ENCODE assay signal across 8 mouse cellular contexts in genomic region chr19:29047334-29048170, GRCm38 (mm10). TPM values are rescaled to one million over a fixed set of nuclear protein-coding genes. Genes with fewer than 3 reads are reported as not detected.
DNase-seq lines count a peak whose midpoint lies in the region; ATAC-seq and TF ChIP-seq lines count a peak whose summit lies in the region.

TSS of gene Ak3 (minus strand) at chr19:29047961.

- H3K27me3 ChIP-seq in heart, embryonic 12.5 days (replicated peaks): no peaks in the 10 kb centered on the region
- no peaks in the 10 kb centered on the region for H3K27me3 ChIP-seq in kidney, embryonic 16.5 days (ENCODE audit: insufficient read depth, low read length)
- H3K27me3 ChIP-seq in liver, adult 2 months (ENCODE audit: control insufficient read depth, insufficient read depth, low read length): no peaks in the 10 kb centered on the region

- peaks cover 21% of the 10 kb centered on the region for H3K4me1 ChIP-seq in heart, embryonic 12.5 days (replicated peaks)
- H3K4me1 ChIP-seq in kidney, embryonic 16.5 days (ENCODE audit: insufficient read depth, low read length): peaks cover 8% of the 10 kb centered on the region
- H3K4me1 ChIP-seq in liver, adult 2 months (ENCODE audit: control insufficient read depth, insufficient read depth, low read length): peaks cover 28% of the 10 kb centered on the region

- peak within 1 kb of the TSS; percentile 94 for H3K27ac ChIP-seq in heart, embryonic 12.5 days (ENCODE audit: poor library complexity, severe bottlenecking)
- peak within 1 kb of the TSS; percentile 92 for H3K27ac ChIP-seq in kidney, embryonic 16.5 days (ENCODE audit: low read length)
- H3K27ac ChIP-seq in liver, adult 2 months (replicated peaks; ENCODE audit: insufficient read depth, low read depth, low read length): peak within 1 kb of the TSS; percentile 99

- H3K9me3 ChIP-seq in heart, embryonic 12.5 days (replicated peaks): no peaks in the 10 kb centered on the region
- H3K9me3 ChIP-seq in kidney, embryonic 16.5 days (ENCODE audit: low read length): no peaks in the 10 kb centered on the region

- peaks cover 13% of the 10 kb centered on the region for H3K79me2 ChIP-seq in liver, adult 2 months (ENCODE audit: control insufficient read depth, insufficient read depth, low read length)

- peak; percentile 29; the same call in 1 of the 2 replicates for TF ChIP-seq CTCF in brain, embryonic 14.5 days (IDR thresholded peaks at IDR 0.05; ENCODE audit: borderline replicate concordance, extremely low read depth, insufficient read depth, insufficient read length)
- peak; percentile 62 for TF ChIP-seq CTCF in liver, adult 2 months (IDR thresholded peaks at IDR 0.05; ENCODE audit: low read depth, low read length)

- peak within 1 kb of the TSS; percentile 95 for H3K9ac ChIP-seq in heart, embryonic 12.5 days
- peak within 1 kb of the TSS; percentile 94 for H3K9ac ChIP-seq in kidney, embryonic 16.5 days (replicated peaks; ENCODE audit: low read length)
- peak within 1 kb of the TSS; percentile 98 for H3K9ac ChIP-seq in liver, adult 2 months (ENCODE audit: low read depth, low read length)

- peak within 1 kb of the TSS; percentile 72 for H3K4me2 ChIP-seq in heart, embryonic 12.5 days
- peak within 1 kb of the TSS; percentile 74 for H3K4me2 ChIP-seq in kidney, embryonic 16.5 days (replicated peaks; ENCODE audit: low read depth, low read length)

- ATAC-seq in erythroid progenitor cell, adult 5-6 weeks (replicated peaks; ENCODE audit: low FRiP score, poor library complexity, severe bottlenecking): peak; percentile 91
- peak; percentile 86 for ATAC-seq in heart, embryonic 12.5 days (ENCODE audit: insufficient number of reproducible peaks, low FRiP score)
- peak; percentile 93 for ATAC-seq in kidney, embryonic 16.5 days (ENCODE audit: low FRiP score, low TSS enrichment)
- peak; percentile 71 for ATAC-seq in monocyte, adult 5-6 weeks (replicated peaks; ENCODE audit: insufficient number of reproducible peaks, low FRiP score, low TSS enrichment, poor library complexity, severe bottlenecking)

- TF ChIP-seq POLR2A in brain, embryonic 14.5 days (IDR thresholded peaks at IDR 0.05; ENCODE audit: borderline replicate concordance, extremely low read depth, insufficient read depth, insufficient read length, poor library complexity, severe bottlenecking): 0 out of 2 replicates have a peak, but pooled peaks have one; percentile 56
- TF ChIP-seq POLR2A in liver, adult 2 months (IDR thresholded peaks at IDR 0.05; ENCODE audit: extremely low read depth, insufficient read depth, low read length): peak; percentile 86

- H3K36me3 ChIP-seq in heart, embryonic 12.5 days: no peaks in the 10 kb centered on the region
- H3K36me3 ChIP-seq in kidney, embryonic 16.5 days (ENCODE audit: insufficient read depth, low read length): no peaks in the 10 kb centered on the region
- H3K36me3 ChIP-seq in liver, adult 2 months (ENCODE audit: control insufficient read depth, insufficient read depth, low read length): no peaks in the 10 kb centered on the region

- DNase-seq in CD4-positive helper T cell, adult 2 months (ENCODE audit: low read depth, low spot score): peak; percentile 74
- peak; percentile 84 for DNase-seq in brain, embryonic 14.5 days (ENCODE audit: low read depth)
- DNase-seq in liver, adult 2 months (ENCODE audit: extremely low read depth, low read depth, low spot score): peak; percentile 81
- DNase-seq in spleen, postnatal 36 days (ENCODE audit: low spot score in 2 of 2): peak; percentile 77 to 82

- peak within 1 kb of the TSS; percentile 87 for H3K4me3 ChIP-seq in heart, embryonic 12.5 days
- H3K4me3 ChIP-seq in kidney, embryonic 16.5 days (ENCODE audit: low read length): peak within 1 kb of the TSS; percentile 86
- H3K4me3 ChIP-seq in liver, adult 2 months (ENCODE audit: insufficient read depth, low read depth, low read length): peak within 1 kb of the TSS; percentile 96

- WGBS in heart, embryonic 12.5 days: under 1% methylated on average over 62 of the region's 68 CpGs
- under 1% methylated on average over 68 of the region's 68 CpGs for WGBS in kidney, embryonic 16.5 days
- WGBS in liver, adult 2 months: under 1% methylated on average over 68 of the region's 68 CpGs

RNA-seq across cellular contexts. Expression of gene Ak3, which starts in this region (rescaled TPM):
- 32.7 and 39.0 TPM in 2 replicates for polyA plus RNA-seq in brain, embryonic 14.5 days (2012; rRNA removed)
- 13.0 and 19.5 TPM in 2 replicates for total RNA-seq in erythroid progenitor cell, adult 5-6 weeks (2015; ENCODE audit: low replicate concordance)
- 10.4 and 10.8 TPM in 2 replicates for total RNA-seq in erythroid progenitor cell, adult 5-6 weeks (2017; ENCODE audit: low replicate concordance)
- polyA plus RNA-seq in heart, embryonic 12.5 days (2016; fragmentation: Nextera tagmentation; extraction: Ambion mirVana): 79.7 and 80.8 TPM in 2 replicates
- polyA plus RNA-seq in kidney, embryonic 16.5 days (2015; fragmentation: Nextera tagmentation; extraction: Ambion mirVana): 105 and 106 TPM in 2 replicates
- 241 and 247 TPM in 2 replicates for total RNA-seq in liver, adult 2 months (2014; rRNA removed)
- 183 and 205 TPM in 2 replicates for polyA plus RNA-seq in liver, adult 2 months (2012; rRNA removed)
- total RNA-seq in monocyte, adult 5-6 weeks (2017): 25.3 to 47.3 TPM (median 27.9 TPM) in 3 replicates

Comparison
In these comparisons a context has a peak if more than half of its experiments do, and no peak if none do; other contexts are left out.
1. Peak in every context shown above with its lines: DNase-seq, ATAC-seq, H3K4me3 ChIP-seq and H3K27ac ChIP-seq.